Mouse (Mus musculus) monocyte, adult 59 days (primary cell): Measurements from ENCODE around the gene C77080. TPM values are rescaled to one million over a fixed set of nuclear protein-coding genes. Genes with fewer than 3 reads are reported as not detected.

Experiments used
- total RNA-seq, 2 experiments: library from RNA; stranded (reverse); gene quantifications; one replicate each; pipeline ENCODE4 v1.2.4; 2023

Gene C77080
- total RNA-seq: under 1 TPM; 0.09 to 0.10 TPM

DNA sequence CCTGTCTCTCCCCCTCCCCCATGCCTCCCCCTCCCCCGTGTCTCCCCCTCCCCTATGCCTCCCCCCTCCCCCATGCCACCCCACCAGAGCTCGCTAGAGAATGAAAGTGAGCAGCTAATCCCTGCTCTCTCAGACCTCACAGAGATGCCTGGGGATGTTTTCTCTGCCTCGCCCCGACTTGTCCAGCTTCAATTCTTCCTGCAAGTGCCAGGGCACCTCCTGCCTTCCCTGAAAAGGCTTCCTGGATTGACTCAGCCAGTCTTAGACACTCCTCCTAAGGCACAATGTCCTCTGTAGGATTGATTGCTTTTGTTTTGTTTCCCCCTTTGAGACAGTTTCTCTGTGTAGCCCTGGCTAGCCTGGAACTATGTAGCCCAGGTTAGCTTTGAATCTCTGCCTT, at the start of gene C77080:
TSS of gene C77080 (minus strand) at position 209 of the 400 bp plus-strand sequence.

GRCm38 (mm10) chr4:129287472-129287981, 26.3 kb upstream of the C77080 start, which contains the start of gene Sync:
Gene Sync (plus strand): TSS chr4:129287617.

GRCm38 (mm10) chr4:129189542-129190519, 71.4 kb downstream of the C77080 start, which contains the start of the genes S100pbp and Yars:
Gene S100pbp (minus strand): TSS chr4:129189727.
Gene Yars (plus strand): TSS chr4:129189760.

Other genes with a start within 250 kb of the C77080 start
- gene Rnf19b, start 203.1 kb downstream of the C77080 start, total RNA-seq: 100 to 1,000 TPM; 314 to 328 TPM
- not detected for gene Tmem54, start 155.9 kb downstream of the C77080 start, total RNA-seq
- not detected for gene Hpca, start 139.4 kb downstream of the C77080 start, total RNA-seq
- gene Fndc5, start 124.4 kb downstream of the C77080 start, total RNA-seq: not detected
- gene S100pbp, start 71.7 kb downstream of the C77080 start, total RNA-seq: 10 to 100 TPM; 17.5 to 18.9 TPM
- 10 to 100 TPM; 30.6 to 40.5 TPM for gene Yars, start 71.6 kb downstream of the C77080 start, total RNA-seq
- not detected for gene Sync, start 26.2 kb upstream of the C77080 start, total RNA-seq
- gene Rbbp4, start 74.0 kb upstream of the C77080 start, total RNA-seq: 10 to 100 TPM; 91.3 to 97.8 TPM
- 10 to 100 TPM; 35.9 to 41.4 TPM for gene Zbtb8os, start 74.3 kb upstream of the C77080 start, total RNA-seq
- gene Zbtb8a, start 116.7 kb upstream of the C77080 start, total RNA-seq: 1 to 10 TPM; 1.2 TPM
- not detected for gene Zbtb8b, start 179.4 kb upstream of the C77080 start, total RNA-seq
- gene Bsdc1, start 200.2 kb upstream of the C77080 start, total RNA-seq: 100 to 1,000 TPM in 1 of 2 experiments, 10 to 100 TPM in 1; 92.2 to 105 TPM
- gene Tssk3, start 229.6 kb upstream of the C77080 start, total RNA-seq: not detected
- 1 to 10 TPM in 1 of 2 experiments, not detected in 1; 1.0 TPM for gene Fam229a, start 229.8 kb upstream of the C77080 start, total RNA-seq